Mouse (Mus musculus) MEL (cell line): ENCODE measurements around the gene Pik3cd. TPM values are rescaled to one million over a fixed set of nuclear protein-coding genes. Genes with fewer than 3 reads are reported as not detected.
A peak's percentile ranks its signal among the peaks of the same experiment; 100 is the strongest.

Experiments
- DNase-seq: peaks from one replicate; pipeline ENCODE4 v3.0.0; 2011; ENCODE audit warnings: low read depth, low spot score
- H3K27ac ChIP-seq: 2 replicates; pipeline ENCODE4 v1.5.1; 2012; ENCODE audit warnings: low read depth, mild to moderate bottlenecking, control low read depth, low read length, moderate library complexity; ENCODE audit not compliant: control insufficient read depth
- H3K27me3 ChIP-seq, 2 experiments: fragments of 150-350 bp in 1 of 2; sonication (generic) in 1 of 2; 2 replicates each; pipeline ENCODE4 v1.6.1; 2012; ENCODE audit warnings: low read length in 2 of 2, mild to moderate bottlenecking in 2 of 2, improper control_type of control experiment in 1 of 2, moderate library complexity in 1 of 2; ENCODE audit not compliant: insufficient read depth in 2 of 2, control insufficient read depth in 1 of 2
- H3K36me3 ChIP-seq, 2 experiments: 2 replicates each; pipeline ENCODE4 v1.6.1; 2012 to 2014; ENCODE audit warnings: low read length in 2 of 2, improper control_type of control experiment in 1 of 2, inconsistent platforms in 1 of 2, mild to moderate bottlenecking in 1 of 2; ENCODE audit not compliant: insufficient read depth in 2 of 2, control insufficient read depth in 1 of 2
- H3K4me1 ChIP-seq, 2 experiments: fragments of 150-350 bp in 1 of 2; sonication (generic) in 1 of 2; 2 replicates each; pipeline ENCODE4 v1.6.1; 2012; ENCODE audit warnings: low read length in 2 of 2, improper control_type of control experiment in 1 of 2, mild to moderate bottlenecking in 1 of 2; ENCODE audit not compliant: insufficient read depth in 2 of 2, control insufficient read depth in 1 of 2
- H3K4me3 ChIP-seq, 2 experiments: fragments of 150-350 bp in 1 of 2; sonication (generic) in 1 of 2; 2 replicates each; pipeline ENCODE4 v1.5.1; 2012; ENCODE audit warnings: low read depth in 2 of 2, low read length in 2 of 2, mild to moderate bottlenecking in 2 of 2, moderate library complexity in 2 of 2, control low read depth in 1 of 2, improper control_type of control experiment in 1 of 2; ENCODE audit not compliant: control insufficient read depth in 1 of 2, insufficient read depth in 1 of 2
- H3K79me2 ChIP-seq: 2 replicates; pipeline ENCODE4 v1.6.1; 2012; ENCODE audit warnings: mild to moderate bottlenecking, low read length, moderate library complexity; ENCODE audit not compliant: control insufficient read depth, poor library complexity, insufficient read depth
- H3K9ac ChIP-seq: 2 replicates; pipeline ENCODE4 v1.6.1; 2012; ENCODE audit warnings: low read depth, mild to moderate bottlenecking, control low read depth, low read length, moderate library complexity; ENCODE audit not compliant: control insufficient read depth, poor library complexity, severe bottlenecking
- H3K9me3 ChIP-seq: fragments of 150-350 bp; sonication (generic); replicated peaks from 2 replicates; pipeline ENCODE4 v1.6.1; 2012; ENCODE audit warnings: mild to moderate bottlenecking, low read length, improper control_type of control experiment, moderate library complexity; ENCODE audit not compliant: insufficient read depth
- CHD2 ChIP-seq: IDR thresholded peaks from 2 replicates; pipeline ENCODE4 v1.6.1; 2011; ENCODE audit warnings: low read length, improper control_type of control experiment
- CTCF ChIP-seq, 3 experiments: IDR thresholded peaks in 2 of 3; conservative IDR thresholded peaks in 1 of 3; 2 replicates each; pipeline ENCODE4 v1.5.1; 2011 to 2012; ENCODE audit warnings: low read length in 3 of 3, low read depth in 2 of 3, mild to moderate bottlenecking in 2 of 3, improper control_type of control experiment in 1 of 3, inconsistent platforms in 1 of 3, mixed read lengths in 1 of 3, moderate library complexity in 1 of 3; ENCODE audit not compliant: control insufficient read depth in 1 of 3, insufficient read depth in 1 of 3, poor library complexity in 1 of 3, severe bottlenecking in 1 of 3
- GATA1 ChIP-seq: IDR thresholded peaks from 2 replicates; pipeline ENCODE4 v1.6.1; 2011; ENCODE audit warnings: low read depth, low read length, improper control_type of control experiment
- MAFK ChIP-seq: IDR thresholded peaks from 2 replicates; pipeline ENCODE4 v1.6.1; 2011; ENCODE audit warnings: low read depth, mild to moderate bottlenecking, low read length, improper control_type of control experiment, borderline replicate concordance
- MAZ ChIP-seq: IDR thresholded peaks from 2 replicates; pipeline ENCODE4 v1.6.1; 2012; ENCODE audit warnings: low read depth, mild to moderate bottlenecking, inconsistent platforms, low read length, improper control_type of control experiment
- MEF2A ChIP-seq: IDR thresholded peaks from 2 replicates; pipeline ENCODE4 v1.6.1; 2014; ENCODE audit warnings: low read depth, mild to moderate bottlenecking, inconsistent platforms, low read length, improper control_type of control experiment; ENCODE audit not compliant: poor library complexity, insufficient replicate concordance, severe bottlenecking; ENCODE audit errors: extremely low read depth
- MYC ChIP-seq: IDR thresholded peaks from 2 replicates; pipeline ENCODE4 v1.6.1; 2011; ENCODE audit warnings: low read depth, mild to moderate bottlenecking, low read length, improper control_type of control experiment, moderate library complexity
- NELFE ChIP-seq: IDR thresholded peaks from 2 replicates; pipeline ENCODE4 v1.6.1; 2011; ENCODE audit warnings: low read depth, low read length, improper control_type of control experiment
- POLR2AphosphoS5 ChIP-seq: IDR thresholded peaks from 2 replicates; pipeline ENCODE4 v1.6.1; 2012; ENCODE audit warnings: low read depth, borderline replicate concordance, mild to moderate bottlenecking, inconsistent platforms, low read length, moderate library complexity, mixed read lengths
- RAD21 ChIP-seq: IDR thresholded peaks from 2 replicates; pipeline ENCODE4 v1.6.1; 2011; ENCODE audit warnings: mild to moderate bottlenecking, low read depth, low read length, improper control_type of control experiment
- SMC3 ChIP-seq: IDR thresholded peaks from 2 replicates; pipeline ENCODE4 v1.6.1; 2011; ENCODE audit warnings: low read depth, low read length, improper control_type of control experiment
- UBTF ChIP-seq: IDR thresholded peaks from 2 replicates; pipeline ENCODE4 v1.6.1; 2012; ENCODE audit warnings: low read depth, mild to moderate bottlenecking, inconsistent platforms, low read length, improper control_type of control experiment, moderate library complexity, borderline replicate concordance; ENCODE audit not compliant: insufficient read depth
- USF2 ChIP-seq, 2 experiments: IDR thresholded peaks; 2 replicates each; pipeline ENCODE4 v1.6.1; 2011 to 2012; ENCODE audit warnings: improper control_type of control experiment in 2 of 2, low read length in 2 of 2, borderline replicate concordance in 1 of 2, inconsistent platforms in 1 of 2, low read depth in 1 of 2, mild to moderate bottlenecking in 1 of 2; ENCODE audit not compliant: insufficient read depth in 1 of 2
- ZNF384 ChIP-seq: IDR thresholded peaks from 2 replicates; pipeline ENCODE4 v1.6.1; 2012; ENCODE audit warnings: low read depth, mild to moderate bottlenecking, inconsistent platforms, low read length, improper control_type of control experiment
- polyA plus RNA-seq, 2 experiments: library from polyadenylated mRNA; stranded (reverse) in 1 of 2; unstranded in 1 of 2; fragments of >175 nt in 1 of 2; fragments of >200 nt in 1 of 2; gene quantifications; 2 replicates each; pipeline versions ENCODE4 v1.2.1 to v1.2.4; 2012; ENCODE audit warnings: low replicate concordance in 2 of 2, low read depth in 1 of 2; ENCODE audit not compliant: insufficient read length in 2 of 2, insufficient read depth in 1 of 2, missing spikeins in 1 of 2
- total RNA-seq: library from RNA; depleted of rRNA; stranded (reverse); fragments of 300-350 nt; gene quantifications from 2 replicates; pipeline ENCODE4 v1.2.3, GENCODE M21; 2012

The Pik3cd gene
- total and polyA plus RNA-seq, 3 experiments: 45.9 to 152 (median 49.8) TPM

DNA sequence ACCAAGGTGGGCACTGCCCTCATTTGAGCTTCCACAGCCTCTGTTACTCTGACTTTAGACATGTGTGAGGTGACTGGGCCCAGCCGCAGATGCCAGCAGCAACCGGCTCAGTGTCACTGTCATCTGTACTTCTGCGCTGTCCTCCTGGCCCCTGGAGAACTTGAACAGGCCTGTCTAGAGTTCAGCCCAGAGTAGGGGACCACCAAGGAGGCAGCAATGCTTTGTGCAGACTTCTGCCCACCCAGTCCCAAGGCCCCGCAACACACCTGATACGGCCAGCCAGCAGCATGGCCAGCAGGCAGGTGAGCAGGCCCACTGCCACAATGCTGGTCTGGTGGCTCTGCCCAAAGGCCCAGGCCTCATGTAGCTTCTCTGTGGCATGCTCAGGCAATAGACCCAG is 25.3 kb upstream of the Pik3cd start:
- peaks cover 0 to 4% of the 10 kb centered on the region in 2 experiments; a peak in 1 of 4 replicates for H3K36me3 ChIP-seq

DNA sequence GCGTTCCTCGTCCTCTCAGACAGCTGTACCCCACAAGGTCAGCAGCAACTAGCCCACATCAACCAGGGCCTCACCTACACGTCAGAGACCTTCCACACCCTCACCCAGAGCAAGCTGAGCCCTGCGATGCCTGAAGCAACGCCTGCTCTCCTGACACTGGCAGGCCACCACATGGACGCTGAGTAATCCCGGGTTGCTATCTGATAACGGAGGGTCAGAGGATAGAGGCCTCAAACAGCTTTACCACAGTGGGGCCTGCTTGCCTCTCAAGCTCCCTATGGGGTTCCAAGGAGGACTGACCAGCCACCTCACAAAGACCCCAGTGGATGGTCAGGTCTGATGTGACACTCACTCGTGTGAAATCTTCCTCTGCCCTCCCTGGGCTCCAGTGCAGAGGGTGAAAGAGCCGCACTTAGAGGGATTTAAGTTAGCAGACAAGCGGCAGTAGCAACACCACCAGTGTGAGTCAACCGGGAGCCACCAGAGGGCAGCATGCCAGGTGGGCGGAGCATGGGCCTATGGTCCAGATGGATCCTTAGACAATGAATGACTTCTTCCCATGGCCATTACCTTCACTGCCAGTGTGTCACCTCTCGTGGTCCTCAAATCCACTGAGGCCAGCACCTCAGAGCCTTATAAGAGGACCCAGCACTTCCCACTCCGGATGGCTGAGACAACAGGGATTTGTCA is 23.4 kb upstream of the Pik3cd start:
- H3K4me1 ChIP-seq: no peaks in the 10 kb centered on the region
- H3K9ac ChIP-seq: no peak overlapping the region
- H3K36me3 ChIP-seq: peaks cover 0 to 7% of the 10 kb centered on the region in 2 experiments; a peak in 1 of 4 replicates
- no peaks in the 10 kb centered on the region for H3K9me3 ChIP-seq
- no peaks in the 10 kb centered on the region for H3K79me2 ChIP-seq
- DNase-seq: peak; percentile 73
- no peaks in the 10 kb centered on the region for H3K27me3 ChIP-seq
- no peak overlapping the region for H3K27ac ChIP-seq
- TF ChIP-seq MAFK: no peak
- TF ChIP-seq POLR2AphosphoS5: no peak
- TF ChIP-seq UBTF: no peak
- peak; percentile 71 to 89 (median 81) for TF ChIP-seq CTCF (IDR thresholded peaks at IDR 0.05 in 2 of 3, conservative IDR thresholded peaks at IDR 0.05 in 1 of 3; ENCODE audit: control insufficient read depth in 1 of 3, insufficient read depth in 1 of 3, low read depth in 2 of 3, low read length in 3 of 3, poor library complexity in 1 of 3, severe bottlenecking in 1 of 3)
- no peak for TF ChIP-seq MAZ
- TF ChIP-seq SMC3: peak; percentile 41
- no peak for TF ChIP-seq USF2 (IDR thresholded peaks at IDR 0.05; ENCODE audit: borderline replicate concordance in 1 of 2, insufficient read depth in 1 of 2, low read depth in 1 of 2, low read length in 2 of 2)
- no peak for TF ChIP-seq MEF2A
- TF ChIP-seq CHD2: no peak
- TF ChIP-seq ZNF384: no peak
- TF ChIP-seq, all 39 proteins: peak for 2
- no peak overlapping the region for H3K4me3 ChIP-seq

More for the DNA sequence above, 25.3 kb upstream of the Pik3cd start:
- H3K27ac ChIP-seq: no peak overlapping the region
- no peaks in the 10 kb centered on the region for H3K27me3 ChIP-seq
- H3K9ac ChIP-seq: no peak overlapping the region
- DNase-seq: no peak
- no peak overlapping the region for H3K4me3 ChIP-seq
- no peak for TF ChIP-seq USF2 (IDR thresholded peaks at IDR 0.05; ENCODE audit: borderline replicate concordance in 1 of 2, insufficient read depth in 1 of 2, low read depth in 1 of 2, low read length in 2 of 2)
- no peak for TF ChIP-seq MYC
- no peak for TF ChIP-seq UBTF
- TF ChIP-seq RAD21: no peak
- TF ChIP-seq GATA1: no peak
- no peak for TF ChIP-seq NELFE
- H3K79me2 ChIP-seq: peaks cover 5% of the 10 kb centered on the region
- no peaks in the 10 kb centered on the region for H3K9me3 ChIP-seq
- H3K4me1 ChIP-seq: no peaks in the 10 kb centered on the region
